Mouse (Mus musculus): Measurements from ENCODE around the gene Wdr20.

GRCm38 (mm10) chr12:110698523-110699170 is 39.1 kb upstream of the Wdr20 start:
- TF ChIP-seq POLR2A (IDR thresholded peaks at IDR 0.05; ENCODE audit: control insufficient read depth, extremely low read depth, insufficient read depth, low read length, poor library complexity) (no peak), CTCF (IDR thresholded peaks at IDR 0.05; ENCODE audit: borderline replicate concordance, control insufficient read depth, extremely low read depth, insufficient read depth, low read length, poor library complexity) (no peak)

Data from thymus, adult 2 months (tissue).